Mouse (Mus musculus) CD8-positive naive resting alpha-beta T cell, adult 2 months (primary cell): ENCODE data around the gene Faap100.

Experiments
- DNase-seq, 2 experiments: peaks; one replicate each; pipeline ENCODE4 v3.0.0; 2022; ENCODE audit warnings: low read depth in 2 of 2, low spot score in 2 of 2

Faap100 gene

GRCm38 (mm10) chr11:120376302-120377160 lies 2.0 kb downstream of the Faap100 start:
- DNase-seq = no peak

- DNase-seq = no peak
Measured at GRCm38 (mm10) chr11:120375324-120375723, 3.2 kb downstream of the Faap100 start.

- no peak for DNase-seq
Measured at GRCm38 (mm10) chr11:120373820-120374586, 4.6 kb downstream of the Faap100 start.

- no peak for DNase-seq
Measured at GRCm38 (mm10) chr11:120373025-120373424, 5.5 kb downstream of the Faap100 start.

GRCm38 (mm10) chr11:120369656-120370055 lies 8.9 kb downstream of the Faap100 start:
- DNase-seq = peak; percentile 65 to 75

- no peak for DNase-seq
Measured at GRCm38 (mm10) chr11:120366443-120367027, 12.0 kb downstream of the Faap100 start.

DNA sequence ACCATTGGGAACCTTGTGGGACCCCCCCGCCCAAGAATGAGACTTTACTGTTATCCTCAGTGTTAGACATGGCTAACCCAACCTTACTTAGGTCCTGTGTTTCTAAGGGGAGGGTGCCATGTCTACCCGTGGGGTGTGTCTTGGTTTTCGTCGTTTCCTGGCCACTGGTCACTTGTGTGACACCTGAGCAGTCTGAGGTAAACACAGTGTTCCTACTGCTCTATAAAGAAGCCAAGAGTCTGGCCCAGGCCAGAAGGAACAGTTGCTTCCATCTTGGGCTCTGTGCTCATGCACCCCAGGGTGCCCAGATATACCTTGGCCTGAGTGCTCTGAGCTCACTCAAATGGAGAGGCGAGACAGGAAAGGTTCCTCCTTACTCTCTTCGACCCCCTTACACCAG lies 15.7 kb downstream of the Faap100 start:
- DNase-seq = no peak

DNA sequence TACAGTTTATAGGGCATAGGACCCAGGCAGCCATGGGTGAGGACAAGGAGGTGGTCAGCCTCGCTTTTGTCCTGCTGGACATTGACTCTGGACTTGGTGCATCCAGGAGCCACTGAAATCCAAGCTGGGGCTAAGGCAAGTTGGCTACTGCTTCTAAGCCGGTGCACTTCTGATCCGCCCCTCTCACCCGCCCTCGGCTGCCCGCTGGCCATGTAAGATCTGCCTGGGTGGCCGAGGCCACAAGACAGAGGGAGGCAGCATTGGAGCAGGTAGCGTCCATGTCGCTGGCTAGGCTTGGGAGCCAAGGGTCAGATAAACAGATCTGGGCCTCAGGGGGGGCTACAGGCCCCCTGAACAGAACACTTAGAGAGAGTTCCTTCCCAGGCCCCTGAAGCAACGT lies 17.3 kb downstream of the Faap100 start, which contains the start of gene Fscn2:
Fscn2 (plus strand) TSS at position 240 of the 400 bp plus-strand sequence.
- no peak for DNase-seq

DNA sequence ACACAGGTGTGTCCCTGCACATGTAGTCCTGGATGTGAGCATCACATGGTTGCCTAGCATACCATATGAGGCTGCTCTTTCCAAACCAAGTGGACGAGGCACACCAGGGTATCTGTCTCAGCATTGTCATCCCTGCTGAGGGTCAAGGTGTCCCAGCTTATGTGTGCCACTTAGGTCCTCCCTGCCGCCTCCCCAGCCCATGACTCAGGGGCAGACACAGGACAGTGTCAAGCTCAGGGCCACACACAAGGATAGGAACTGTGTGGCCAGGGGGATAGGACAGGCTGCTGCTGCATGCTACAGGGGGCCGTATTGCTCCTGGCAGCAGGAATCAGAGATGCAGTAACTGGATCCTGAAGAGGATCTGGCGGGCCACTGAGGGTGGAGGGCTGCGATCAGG lies 17.8 kb downstream of the Faap100 start:
- no peak for DNase-seq

DNA sequence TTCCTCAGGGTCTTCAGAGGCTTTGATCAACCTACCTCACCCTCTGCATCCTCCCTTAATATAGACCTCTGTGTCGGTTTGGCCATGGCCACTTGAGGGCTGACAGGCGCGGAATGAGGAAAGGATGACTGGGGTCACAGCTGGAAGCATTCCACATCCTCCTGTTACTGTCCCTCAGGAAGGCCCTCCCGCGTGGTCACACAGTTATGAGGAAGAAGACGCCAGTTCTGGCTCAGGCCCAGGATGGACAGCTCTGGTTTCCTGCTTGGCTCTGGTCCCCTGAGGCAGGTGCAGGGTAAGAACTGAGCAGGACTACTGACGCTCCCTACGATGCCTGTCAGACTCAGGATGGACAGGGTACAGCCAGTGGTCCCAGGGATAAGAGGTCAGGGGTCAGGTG lies 18.5 kb downstream of the Faap100 start:
- no peak for DNase-seq

DNA sequence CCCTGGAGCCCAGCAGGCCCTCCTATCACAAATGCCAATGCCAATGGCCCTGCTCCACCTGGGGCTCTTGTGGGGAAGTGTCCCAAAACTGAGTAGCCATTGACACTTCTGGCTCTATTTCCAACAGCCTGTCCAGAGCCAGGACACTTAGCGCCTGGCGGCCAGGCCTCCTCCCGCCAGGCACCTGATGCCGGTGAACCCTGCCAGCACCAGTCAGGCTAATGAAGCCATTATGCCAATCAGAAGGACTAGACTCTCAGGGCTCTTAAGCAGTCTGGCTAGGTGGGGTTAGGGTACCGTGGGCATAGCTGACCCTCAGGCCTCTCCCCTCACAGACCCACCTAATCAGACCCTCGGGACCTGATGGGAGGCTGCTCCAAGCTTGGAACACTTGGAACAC lies 19.2 kb downstream of the Faap100 start:
- no peak for DNase-seq

GRCm38 (mm10) chr11:120357791-120358401 lies 20.7 kb downstream of the Faap100 start:
- DNase-seq = no peak

DNA sequence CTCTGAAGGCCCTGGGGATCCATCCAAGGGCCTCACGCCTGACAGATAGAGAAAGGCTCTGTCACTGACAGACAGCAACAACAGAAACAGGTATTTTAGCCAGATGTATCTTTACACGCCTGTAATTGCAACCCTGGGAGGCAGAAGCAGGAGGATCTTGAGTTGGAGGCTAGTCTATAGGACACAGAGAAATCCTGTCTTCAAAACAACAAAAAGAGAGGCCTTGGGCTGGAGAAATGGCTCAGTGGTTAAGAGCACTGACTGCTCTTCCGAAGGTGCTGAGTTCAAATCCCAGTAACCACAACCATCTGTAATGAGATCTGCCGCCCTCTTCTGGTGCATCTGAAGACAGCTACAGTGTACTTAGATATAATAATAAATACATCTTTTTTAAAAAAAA lies 21.7 kb downstream of the Faap100 start:
- no peak for DNase-seq

GRCm38 (mm10) chr11:120356319-120356840 lies 22.2 kb downstream of the Faap100 start:
- no peak for DNase-seq

GRCm38 (mm10) chr11:120355277-120356039 lies 23.1 kb downstream of the Faap100 start:
- no peak for DNase-seq

DNA sequence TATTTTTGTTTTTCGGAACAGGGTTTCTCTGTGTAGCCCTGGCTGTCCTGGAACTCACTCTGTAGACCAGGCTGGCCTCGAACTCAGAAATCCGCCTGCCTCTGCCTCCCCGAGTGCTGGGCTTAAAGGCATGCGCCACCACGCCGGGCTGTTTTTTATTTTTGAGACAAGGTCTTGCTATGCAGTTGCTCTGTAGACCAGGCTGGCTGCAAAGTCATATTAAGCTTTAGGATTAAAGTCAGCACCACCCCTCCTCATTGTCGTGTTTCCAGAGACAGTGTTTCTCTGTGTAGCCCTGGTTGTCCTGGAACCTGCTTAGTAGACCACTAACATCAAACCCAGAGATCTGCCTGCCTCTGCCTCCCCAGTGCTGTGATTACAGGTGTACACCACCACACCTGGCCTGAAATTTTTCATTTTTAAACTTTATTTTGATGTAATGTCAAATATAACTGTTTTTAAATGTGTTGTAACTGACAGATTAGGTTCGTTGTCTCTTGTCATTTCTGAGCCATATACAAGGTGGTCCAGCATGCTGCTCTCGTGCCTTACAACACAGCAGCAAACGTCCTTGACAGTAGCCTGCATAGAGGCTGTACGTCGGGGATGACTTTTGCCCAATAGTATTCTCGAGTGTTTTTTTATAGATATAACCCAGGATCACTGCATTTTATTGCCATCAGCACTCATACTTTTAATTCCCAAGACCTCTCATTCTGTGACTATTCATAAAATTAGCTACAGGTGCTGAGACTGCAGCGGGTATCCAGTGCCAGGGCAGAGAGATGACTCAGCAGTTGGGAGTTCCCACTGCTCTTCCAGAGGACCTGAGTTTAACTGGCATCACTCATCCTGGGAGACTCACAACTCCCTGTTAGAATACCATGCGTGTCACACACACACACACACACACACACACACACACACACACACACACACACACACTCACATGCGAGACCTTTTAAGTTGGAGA lies 24.0 kb downstream of the Faap100 start:
- DNase-seq = no peak

DNA sequence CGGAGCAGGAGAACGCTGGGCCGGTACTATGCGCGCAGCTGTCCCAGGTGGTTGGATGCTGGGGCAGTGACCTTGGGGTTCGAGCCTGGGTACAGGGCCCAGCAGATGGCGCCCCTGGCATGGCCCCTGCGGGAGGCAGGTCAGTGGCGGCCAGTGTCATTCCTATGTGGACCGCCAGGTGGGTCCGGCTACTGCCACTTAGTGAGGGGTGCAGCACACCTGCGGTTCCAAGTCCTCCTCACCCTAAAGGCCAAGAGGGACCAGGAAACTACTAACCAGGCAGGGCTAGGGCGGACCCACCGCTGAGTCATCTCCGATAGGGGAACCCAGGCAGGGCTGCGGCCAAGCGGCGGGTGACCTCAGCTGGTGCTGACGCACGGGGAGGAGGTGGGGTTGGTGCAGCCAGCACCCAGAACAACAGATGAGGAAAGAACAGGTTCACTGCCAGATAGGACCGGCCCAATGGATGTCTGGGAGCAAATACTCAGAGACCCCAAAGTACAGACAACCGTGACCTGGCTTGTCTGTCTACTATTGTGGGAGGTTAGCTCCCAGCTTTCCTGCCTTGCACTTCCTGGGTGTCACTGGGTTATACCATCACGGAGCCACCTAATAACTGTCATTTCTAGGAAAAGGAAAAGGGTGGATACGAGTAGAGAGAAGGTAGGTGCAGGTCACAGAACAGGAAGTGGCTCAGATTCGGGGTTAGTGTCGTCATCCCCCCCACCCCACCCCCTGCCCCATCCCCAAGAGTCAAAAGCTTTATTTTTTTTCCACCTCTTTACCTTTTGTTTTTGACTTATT lies 24.9 kb downstream of the Faap100 start:
- DNase-seq = peak; percentile 87 to 90

DNA sequence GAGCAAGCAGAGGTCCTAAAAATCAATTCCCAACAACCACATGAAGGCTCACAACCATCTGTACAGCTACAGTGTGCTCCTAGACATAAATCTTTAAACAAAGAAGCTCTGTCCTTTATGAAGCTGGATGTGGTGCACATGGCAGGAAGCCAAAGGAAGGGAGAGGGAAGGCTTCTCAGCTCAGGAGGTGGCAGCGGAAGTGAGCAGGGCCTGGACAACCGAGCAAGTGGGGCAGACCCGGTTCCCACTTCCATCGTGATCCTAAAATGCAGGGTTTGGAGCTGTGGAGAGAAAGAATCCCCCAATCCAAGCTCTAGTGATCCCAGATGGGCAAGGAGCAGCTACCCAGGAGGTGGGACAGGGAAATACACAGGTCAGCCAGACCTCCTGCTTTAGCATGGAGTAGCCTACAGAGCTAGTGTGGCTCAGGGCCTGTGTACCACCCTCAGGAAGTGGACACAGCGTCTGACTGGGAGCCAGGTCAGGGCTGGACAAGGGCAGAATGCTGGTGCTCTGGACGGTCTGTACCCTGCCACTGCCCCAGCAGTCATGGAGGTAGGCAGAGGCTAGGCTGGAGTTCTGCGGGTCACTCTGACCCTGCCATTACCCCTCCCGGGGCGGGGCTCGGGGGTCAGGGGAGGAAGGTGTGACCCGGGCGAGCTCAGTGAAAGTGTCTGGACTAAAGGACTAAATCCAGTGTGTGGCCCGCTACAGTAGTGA lies 25.8 kb downstream of the Faap100 start:
- no peak for DNase-seq
